Mouse (Mus musculus) heart, embryonic 10.5 days (tissue): ENCODE results near the gene Arhgap4. TPM values are rescaled to one million over a fixed set of nuclear protein-coding genes. Genes with fewer than 3 reads are reported as not detected.

Source experiments
- DNase-seq: peaks from one replicate; pipeline ENCODE4 v3.0.0-alpha.2; 2017; ENCODE audit warnings: low spot score
- H3K27ac ChIP-seq: fragments of 300-500 bp; sonication (generic); 2 replicates; pipeline ENCODE4 v1.5.1; 2016; ENCODE audit warnings: mild to moderate bottlenecking
- H3K27me3 ChIP-seq: fragments of 300-500 bp; sonication (generic); 2 replicates; pipeline ENCODE4 v1.6.1; 2016; ENCODE audit warnings: mild to moderate bottlenecking; ENCODE audit not compliant: poor library complexity, insufficient read depth, severe bottlenecking
- H3K36me3 ChIP-seq: fragments of 300-500 bp; sonication (generic); 2 replicates; pipeline ENCODE4 v1.6.1; 2016; ENCODE audit warnings: mild to moderate bottlenecking, moderate library complexity
- H3K4me1 ChIP-seq: fragments of 300-500 bp; sonication (generic); 2 replicates; pipeline ENCODE4 v1.6.1; 2016; ENCODE audit warnings: mild to moderate bottlenecking
- H3K4me3 ChIP-seq: fragments of 300-500 bp; sonication (generic); 2 replicates; pipeline ENCODE4 v1.5.1; 2016; ENCODE audit warnings: mild to moderate bottlenecking, moderate library complexity
- H3K9me3 ChIP-seq: fragments of 300-500 bp; sonication (generic); 2 replicates; pipeline ENCODE4 v1.6.1; 2016; ENCODE audit warnings: mild to moderate bottlenecking, moderate library complexity
- WGBS: fragments of 180-500 bp; shearing (Covaris S2); methylation state at CpG from one replicate; pipeline ENCODE4 v1.1.7; 2016; 5-methylcytosine and 5-hydroxymethylcytosine counted together
- polyA plus RNA-seq: library from polyadenylated mRNA; unstranded; fragments of >200 nt; fragmentation: Nextera tagmentation; extraction: Ambion mirVana; gene quantifications from 2 replicates; pipeline ENCODE4 v1.2.1, GENCODE M21; 2016

Gene Arhgap4
- polyA plus RNA-seq, 1 experiment from 2014 or later, result 3.0 TPM

GRCm38 (mm10) chrX:73910049-73910448 is 11.6 kb downstream of the Arhgap4 start:
- peak; percentile 13 for DNase-seq
- H3K9me3 ChIP-seq, result no peaks in the 10 kb centered on the region
- H3K27ac ChIP-seq, result no peak overlapping the region
- H3K4me1 ChIP-seq, result 0 out of 2 replicates have a peak, but pooled peaks cover 6% of the 10 kb centered on the region
- peaks cover 7% of the 10 kb centered on the region; the same call in 1 of the 2 replicates for H3K27me3 ChIP-seq
- H3K4me3 ChIP-seq, result no peak overlapping the region
- WGBS, result 96% methylated on average over 1 of the region's 1 CpGs
- H3K36me3 ChIP-seq, result no peaks in the 10 kb centered on the region

DNA sequence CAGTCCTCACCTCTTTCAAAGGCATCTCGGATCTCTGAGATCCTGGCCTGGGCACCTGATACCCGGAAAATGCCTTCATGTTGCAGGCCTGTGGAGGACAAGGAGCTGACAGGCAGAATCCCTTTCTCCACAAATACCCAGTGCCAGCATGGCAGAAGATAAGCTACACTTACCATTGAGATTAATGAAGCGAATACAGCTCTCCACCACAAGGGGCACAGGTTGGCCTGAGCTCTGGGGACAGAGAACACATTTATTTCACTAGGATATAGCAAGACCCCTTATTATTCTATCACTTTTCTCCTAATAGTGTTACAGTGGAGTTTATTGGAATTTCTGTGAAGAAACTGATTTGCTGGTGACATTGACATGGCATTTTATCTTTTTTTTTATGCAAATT is 23.7 kb downstream of the Arhgap4 start:
- 61% methylated on average over 3 of the region's 3 CpGs for WGBS
- H3K27ac ChIP-seq, result no peak overlapping the region
- DNase-seq, result no peak
- no peaks in the 10 kb centered on the region for H3K9me3 ChIP-seq
- H3K27me3 ChIP-seq, result peaks cover 28% of the 10 kb centered on the region; the same call in 1 of the 2 replicates
- no peaks in the 10 kb centered on the region for H3K36me3 ChIP-seq
- no peaks in the 10 kb centered on the region for H3K4me1 ChIP-seq
- H3K4me3 ChIP-seq, result no peak overlapping the region

- no peak within 1 kb of the TSS for H3K27ac ChIP-seq
- 25% methylated on average over 2 of the region's 2 CpGs for WGBS
- H3K4me3 ChIP-seq, result no peak within 1 kb of the TSS
- peaks cover 39% of the 10 kb centered on the region; the same call in 1 of the 2 replicates for H3K27me3 ChIP-seq
- H3K9me3 ChIP-seq, result no peaks in the 10 kb centered on the region
- H3K36me3 ChIP-seq, result no peaks in the 10 kb centered on the region
- H3K4me1 ChIP-seq, result no peaks in the 10 kb centered on the region
- no peak for DNase-seq
Observed at GRCm38 (mm10) chrX:73895719-73896118, 26.0 kb downstream of the Arhgap4 start, which contains the start of gene L1cam. Gene L1cam (minus strand): TSS chrX:73896105.

- no peak overlapping the region for H3K27ac ChIP-seq
- no peaks in the 10 kb centered on the region for H3K9me3 ChIP-seq
- no peak overlapping the region for H3K4me3 ChIP-seq
- peaks cover 39% of the 10 kb centered on the region; the same call in 1 of the 2 replicates for H3K27me3 ChIP-seq
- DNase-seq, result no peak
- no peaks in the 10 kb centered on the region for H3K4me1 ChIP-seq
- H3K36me3 ChIP-seq, result no peaks in the 10 kb centered on the region
- WGBS, result 88% methylated on average over 14 of the region's 14 CpGs
Observed at GRCm38 (mm10) chrX:73892833-73893232, 28.8 kb downstream of the Arhgap4 start.

DNA sequence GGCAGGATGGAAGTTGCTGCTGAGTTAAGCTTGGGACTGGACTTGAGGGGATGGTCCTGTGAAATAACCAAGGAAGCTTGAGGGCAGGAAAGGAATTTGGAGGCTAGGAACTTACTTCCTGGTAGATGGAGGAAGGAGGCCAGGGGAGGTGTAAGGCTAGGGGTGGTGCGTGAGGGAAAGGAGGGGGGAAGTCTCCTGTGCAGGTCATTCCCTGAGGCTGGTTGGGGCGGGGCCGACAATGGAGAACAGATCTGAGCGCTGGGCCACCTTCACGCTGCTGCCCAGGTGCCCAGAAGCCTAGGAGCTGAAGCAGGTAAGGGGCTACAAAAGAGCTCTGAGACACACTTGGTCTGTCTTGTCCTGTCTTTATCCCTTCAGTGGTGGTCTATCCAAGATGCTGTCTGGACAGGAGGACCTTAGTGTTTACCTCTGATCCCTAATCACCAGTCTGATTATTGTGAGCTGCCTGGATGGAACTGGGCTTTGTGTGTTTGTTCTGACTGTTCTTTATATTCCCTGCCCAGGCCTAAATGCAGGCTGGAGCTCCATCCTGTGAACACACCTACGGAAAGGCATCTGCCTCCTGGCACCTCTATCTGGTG is 30.0 kb downstream of the Arhgap4 start, which contains the start of gene Avpr2:
Gene Avpr2, plus strand, starts transcription at position 552 of the 602 bp plus-strand sequence.
- Histone ChIP-seq H3K27me3 (peaks cover 31% of the 10 kb centered on the region; the same call in 1 of the 2 replicates), H3K36me3 (no peaks in the 10 kb centered on the region), H3K4me1 (no peaks in the 10 kb centered on the region), H3K4me3 (no peak within 1 kb of the TSS), H3K27ac (no peak within 1 kb of the TSS), H3K9me3 (no peaks in the 10 kb centered on the region)
- no peak for DNase-seq
- WGBS, result 71% methylated on average over 6 of the region's 6 CpGs

DNA sequence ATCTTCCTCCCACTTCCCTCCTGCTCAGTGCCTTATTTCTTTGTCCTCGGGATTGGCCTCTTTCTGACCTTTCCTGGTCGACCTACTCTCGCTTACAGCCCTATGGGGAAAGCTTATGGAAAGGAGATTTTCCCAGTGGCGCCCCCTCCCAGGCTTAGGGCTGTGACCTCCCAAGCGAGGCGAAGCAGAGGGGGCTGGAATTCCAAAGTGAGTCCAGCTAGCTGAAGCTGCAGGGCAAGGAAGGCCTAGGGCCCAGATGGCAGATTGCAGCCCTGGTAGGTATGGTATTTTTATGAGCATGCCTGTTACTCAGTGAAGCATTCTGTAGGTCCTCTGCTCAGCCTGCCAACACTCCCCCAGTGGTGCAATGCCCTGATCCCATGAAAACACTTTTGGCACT is 40.2 kb downstream of the Arhgap4 start:
- no peaks in the 10 kb centered on the region for H3K9me3 ChIP-seq
- no peak for DNase-seq
- H3K36me3 ChIP-seq, result no peaks in the 10 kb centered on the region
- peak overlapping the region; percentile 56; the same call in 1 of the 2 replicates for H3K4me3 ChIP-seq
- 0 out of 2 replicates have a peak, but pooled peaks cover 4% of the 10 kb centered on the region for H3K4me1 ChIP-seq
- no peak overlapping the region for H3K27ac ChIP-seq
- H3K27me3 ChIP-seq, result peaks cover 55% of the 10 kb centered on the region
- WGBS, result 17% methylated on average over 6 of the region's 6 CpGs

DNA sequence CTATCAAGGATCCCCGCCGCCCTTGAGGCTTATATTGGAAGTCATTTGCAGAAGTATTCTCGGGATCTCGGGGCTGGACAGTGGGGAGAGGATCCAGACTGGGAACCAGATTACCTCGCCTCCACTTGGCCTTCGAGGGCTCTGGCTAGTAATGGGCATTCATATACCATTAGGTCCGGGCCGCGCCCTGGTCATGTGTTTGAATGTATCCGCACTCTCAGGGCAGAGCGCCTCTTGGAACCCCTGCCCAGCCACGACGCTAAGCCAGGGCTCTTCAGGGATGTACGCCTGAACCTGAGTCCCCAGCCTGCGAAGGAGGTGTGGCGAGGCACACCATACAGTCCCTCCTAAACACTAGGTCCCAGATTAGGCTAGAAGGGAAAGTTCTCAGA is 40.6 kb downstream of the Arhgap4 start:
- no peak for DNase-seq
- WGBS, result 19% methylated on average over 16 of the region's 16 CpGs
- H3K4me3 ChIP-seq, result peak overlapping the region; percentile 56
- peaks cover 51% of the 10 kb centered on the region for H3K27me3 ChIP-seq
- 0 out of 2 replicates have a peak, but pooled peaks cover 4% of the 10 kb centered on the region for H3K4me1 ChIP-seq
- no peak overlapping the region for H3K27ac ChIP-seq
- no peaks in the 10 kb centered on the region for H3K9me3 ChIP-seq
- H3K36me3 ChIP-seq, result no peaks in the 10 kb centered on the region

GRCm38 (mm10) chrX:73880194-73881035 is 41.3 kb downstream of the Arhgap4 start:
- Histone ChIP-seq H3K4me3 (peak overlapping the region; percentile 56), H3K4me1 (0 out of 2 replicates have a peak, but pooled peaks cover 4% of the 10 kb centered on the region), H3K27me3 (peaks cover 51% of the 10 kb centered on the region), H3K9me3 (no peaks in the 10 kb centered on the region), H3K36me3 (no peaks in the 10 kb centered on the region), H3K27ac (no peak overlapping the region)
- 23% methylated on average over 46 of the region's 48 CpGs for WGBS
- DNase-seq, result no peak

GRCm38 (mm10) chrX:73877014-73877413 is 44.7 kb downstream of the Arhgap4 start:
- DNase-seq, result no peak
- peaks cover 51% of the 10 kb centered on the region for H3K27me3 ChIP-seq
- WGBS, result 83% methylated on average over 1 of the region's 1 CpGs
- no peak overlapping the region for H3K4me3 ChIP-seq
- 0 out of 2 replicates have a peak, but pooled peaks cover 4% of the 10 kb centered on the region for H3K4me1 ChIP-seq
- no peak overlapping the region for H3K27ac ChIP-seq
- H3K36me3 ChIP-seq, result no peaks in the 10 kb centered on the region
- no peaks in the 10 kb centered on the region for H3K9me3 ChIP-seq

- peaks cover 40% of the 10 kb centered on the region for H3K27me3 ChIP-seq
- 63% methylated on average over 2 of the region's 2 CpGs for WGBS
Observed at GRCm38 (mm10) chrX:73875881-73876280, 45.8 kb downstream of the Arhgap4 start.

DNA sequence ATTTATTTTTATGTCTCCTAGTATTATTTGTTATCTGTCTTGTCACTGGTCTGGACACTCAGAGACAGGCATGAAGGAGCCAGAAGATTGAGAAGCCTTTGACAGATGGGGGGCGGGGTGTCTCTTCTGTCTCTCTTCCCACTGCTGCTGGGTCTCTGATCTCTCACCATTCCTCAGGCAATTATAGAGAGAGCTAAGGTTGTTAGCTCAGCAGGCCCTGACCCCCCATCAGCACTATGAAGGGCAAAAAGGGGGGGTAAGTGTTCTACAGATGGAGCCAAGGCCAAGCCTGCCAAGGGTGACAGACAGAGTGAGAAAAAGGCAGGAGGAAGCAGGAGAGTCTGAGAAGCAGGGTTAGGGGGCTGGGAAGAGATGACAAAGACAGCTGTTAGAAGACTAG is 49.7 kb downstream of the Arhgap4 start:
- no peak overlapping the region for H3K4me3 ChIP-seq
- no peaks in the 10 kb centered on the region for H3K4me1 ChIP-seq
- H3K36me3 ChIP-seq, result no peaks in the 10 kb centered on the region
- DNase-seq, result no peak
- 36% methylated on average over 1 of the region's 1 CpGs for WGBS
- no peaks in the 10 kb centered on the region for H3K9me3 ChIP-seq
- no peak overlapping the region for H3K27ac ChIP-seq
- peaks cover 8% of the 10 kb centered on the region; the same call in 1 of the 2 replicates for H3K27me3 ChIP-seq

More at GRCm38 (mm10) chrX:73875881-73876280, 45.8 kb downstream of the Arhgap4 start:
- Histone ChIP-seq H3K9me3 (no peaks in the 10 kb centered on the region), H3K4me1 (0 out of 2 replicates have a peak, but pooled peaks cover 4% of the 10 kb centered on the region), H3K4me3 (no peak overlapping the region), H3K27ac (no peak overlapping the region), H3K36me3 (no peaks in the 10 kb centered on the region)
- DNase-seq, result no peak

DNA sequence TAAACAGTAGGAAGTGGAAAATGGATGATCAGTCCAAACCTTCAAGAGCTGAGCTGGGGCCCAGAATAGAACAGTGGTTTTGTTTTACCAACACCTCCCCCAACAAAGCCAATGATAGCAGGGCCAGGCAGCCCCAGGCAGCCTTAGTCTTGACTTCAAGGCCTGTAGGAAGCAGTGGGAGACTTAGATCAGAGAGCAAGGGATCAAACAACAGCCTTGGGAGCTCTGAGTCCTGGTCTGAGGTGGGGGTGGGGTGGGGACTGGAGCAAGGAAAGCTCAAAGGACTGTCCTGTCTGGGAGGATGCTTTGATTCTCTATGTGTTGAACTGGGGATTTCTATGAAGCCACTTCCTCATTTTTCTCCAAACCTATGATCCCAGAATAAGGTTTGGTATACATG is 50.2 kb downstream of the Arhgap4 start:
- no peaks in the 10 kb centered on the region for H3K9me3 ChIP-seq
- no peak overlapping the region for H3K27ac ChIP-seq
- peaks cover 4% of the 10 kb centered on the region; the same call in 1 of the 2 replicates for H3K27me3 ChIP-seq
- H3K4me3 ChIP-seq, result no peak overlapping the region
- DNase-seq, result no peak
- no peaks in the 10 kb centered on the region for H3K4me1 ChIP-seq
- H3K36me3 ChIP-seq, result no peaks in the 10 kb centered on the region

DNA sequence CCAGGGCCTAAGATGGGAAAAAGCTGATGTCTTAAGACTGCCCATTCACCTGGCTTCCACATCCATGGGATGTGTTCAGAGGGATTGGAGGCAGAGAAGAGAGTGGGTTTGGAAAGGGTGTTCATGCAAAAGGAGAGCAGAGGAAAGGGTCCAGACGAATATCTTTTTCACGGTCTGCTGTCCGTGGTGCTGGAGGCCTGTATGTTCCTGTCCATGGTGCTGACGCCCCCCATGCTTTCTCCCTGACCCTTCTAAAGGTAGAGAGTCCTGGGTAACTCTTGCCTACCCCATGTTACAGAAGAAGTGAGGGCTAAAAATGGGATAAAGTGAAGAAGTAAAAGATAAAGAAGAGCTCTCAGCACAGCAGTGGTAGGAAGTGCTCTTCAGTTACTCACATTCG is 52.3 kb downstream of the Arhgap4 start:
- Histone ChIP-seq H3K4me3 (no peak overlapping the region), H3K4me1 (no peaks in the 10 kb centered on the region), H3K27me3 (peaks cover 4% of the 10 kb centered on the region; the same call in 1 of the 2 replicates), H3K36me3 (no peaks in the 10 kb centered on the region), H3K9me3 (no peaks in the 10 kb centered on the region), H3K27ac (no peak overlapping the region)
- WGBS, result 11% methylated on average over 5 of the region's 5 CpGs
- no peak for DNase-seq
